Mouse (Mus musculus) ES-Bruce4 (cell line): ENCODE data around the gene Ppip5k2. TPM values are rescaled to one million over a fixed set of nuclear protein-coding genes. Genes with fewer than 3 reads are reported as not detected.

Experiments used
- H3K27ac ChIP-seq: 2 replicates; pipeline ENCODE4 v1.5.1; 2012; ENCODE audit warnings: low read length, inconsistent platforms; ENCODE audit not compliant: insufficient read depth
- H3K27me3 ChIP-seq: 2 replicates; pipeline ENCODE4 v1.6.1; 2012; ENCODE audit warnings: mild to moderate bottlenecking, low read length, inconsistent platforms; ENCODE audit not compliant: control insufficient read depth, poor library complexity, insufficient read depth, severe bottlenecking
- H3K36me3 ChIP-seq: 2 replicates; pipeline ENCODE4 v1.6.1; 2012; ENCODE audit warnings: inconsistent platforms, mild to moderate bottlenecking, low read length, moderate library complexity; ENCODE audit not compliant: control insufficient read depth, poor library complexity, insufficient read depth, severe bottlenecking
- H3K4me1 ChIP-seq: one replicate; pipeline ENCODE4 v1.8.1; 2011; ENCODE audit warnings: low read length; ENCODE audit not compliant: control insufficient read depth, insufficient read depth
- H3K4me3 ChIP-seq: 2 replicates; pipeline ENCODE4 v1.5.1; 2011; ENCODE audit warnings: low read depth, mild to moderate bottlenecking, low read length
- H3K9ac ChIP-seq: 2 replicates; pipeline ENCODE4 v1.6.1; 2012; ENCODE audit warnings: low read depth, mild to moderate bottlenecking, inconsistent platforms; ENCODE audit not compliant: poor library complexity, severe bottlenecking
- H3K9me3 ChIP-seq: replicated peaks from 2 replicates; pipeline ENCODE4 v1.6.1; 2012; ENCODE audit warnings: mild to moderate bottlenecking, low read length, inconsistent platforms; ENCODE audit not compliant: control insufficient read depth, poor library complexity, insufficient read depth, severe bottlenecking
- CTCF ChIP-seq: IDR thresholded peaks from one replicate; pipeline ENCODE4 v1.8.1; 2011; ENCODE audit warnings: low read depth, low read length
- EP300 ChIP-seq: IDR thresholded peaks from 2 replicates; pipeline ENCODE4 v1.6.1; 2011; ENCODE audit warnings: low read depth, low read length; ENCODE audit not compliant: insufficient read depth
- POLR2A ChIP-seq: IDR thresholded peaks from one replicate; pipeline ENCODE4 v1.8.1; 2011; ENCODE audit warnings: low read length; ENCODE audit not compliant: insufficient read depth
- polyA plus RNA-seq: library from polyadenylated mRNA; stranded (reverse); fragments of >200 nt; gene quantifications from 2 replicates; pipeline ENCODE4 v1.2.4, GENCODE M21; 2011; ENCODE audit warnings: low read depth; ENCODE audit not compliant: missing spikeins, insufficient read depth, insufficient read length

Gene Ppip5k2
- polyA plus RNA-seq, 1 experiment: 48.5 TPM

DNA sequence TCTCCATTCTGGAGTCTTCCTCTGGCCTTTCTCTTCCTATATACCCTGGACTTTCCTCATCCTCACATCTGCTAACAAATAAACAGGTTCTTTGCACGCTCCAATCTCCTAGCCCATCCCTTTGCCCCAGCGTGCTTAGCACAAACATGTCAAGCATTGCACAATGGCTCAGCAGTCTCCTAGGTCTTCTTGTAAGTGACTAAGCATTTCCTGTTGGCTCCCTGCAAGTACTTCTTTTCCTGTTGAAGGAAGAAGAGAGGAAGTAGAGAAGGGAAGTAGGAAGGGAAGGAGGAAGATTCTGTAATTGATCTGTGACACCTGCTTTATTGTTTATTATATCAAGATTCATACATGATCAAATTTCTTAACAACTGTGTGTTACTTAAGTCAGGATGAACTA is 97.4 kb downstream of the Ppip5k2 start:
- no peak for TF ChIP-seq CTCF
- no peak for TF ChIP-seq EP300
- TF ChIP-seq POLR2A: no peak
- H3K9ac ChIP-seq: no peak overlapping the region
- no peaks in the 10 kb centered on the region for H3K27me3 ChIP-seq
- H3K36me3 ChIP-seq: no peaks in the 10 kb centered on the region
- H3K9me3 ChIP-seq: no peaks in the 10 kb centered on the region
- H3K4me1 ChIP-seq: no peaks in the 10 kb centered on the region
- no peak overlapping the region for H3K27ac ChIP-seq
- no peak overlapping the region for H3K4me3 ChIP-seq

DNA sequence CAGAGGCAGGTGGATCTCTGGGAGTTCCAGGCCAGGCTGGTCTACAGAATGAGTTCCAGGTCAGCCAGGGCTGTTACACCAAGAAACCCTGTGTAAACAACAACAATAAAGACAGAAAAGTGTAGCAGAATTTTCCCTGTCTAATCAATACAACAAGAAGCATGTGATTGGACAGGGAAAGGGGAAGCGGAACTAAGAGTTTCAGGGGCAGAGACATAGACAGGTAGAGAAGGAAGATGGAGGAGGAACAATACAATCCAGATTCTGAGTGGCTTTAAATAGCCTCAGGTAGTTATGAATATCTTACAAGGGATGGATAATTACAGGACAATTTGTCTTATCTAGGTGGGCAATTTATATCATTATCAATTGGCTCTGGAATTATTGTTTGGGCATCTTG is 102.9 kb downstream of the Ppip5k2 start:
- TF ChIP-seq POLR2A (no peak), CTCF (no peak), EP300 (no peak)
- H3K27ac ChIP-seq: no peak overlapping the region
- H3K36me3 ChIP-seq: no peaks in the 10 kb centered on the region
- H3K9me3 ChIP-seq: no peaks in the 10 kb centered on the region
- H3K4me3 ChIP-seq: no peak overlapping the region
- H3K4me1 ChIP-seq: no peaks in the 10 kb centered on the region
- H3K27me3 ChIP-seq: no peaks in the 10 kb centered on the region; the same call in 1 of the 2 replicates
- H3K9ac ChIP-seq: no peak overlapping the region

DNA sequence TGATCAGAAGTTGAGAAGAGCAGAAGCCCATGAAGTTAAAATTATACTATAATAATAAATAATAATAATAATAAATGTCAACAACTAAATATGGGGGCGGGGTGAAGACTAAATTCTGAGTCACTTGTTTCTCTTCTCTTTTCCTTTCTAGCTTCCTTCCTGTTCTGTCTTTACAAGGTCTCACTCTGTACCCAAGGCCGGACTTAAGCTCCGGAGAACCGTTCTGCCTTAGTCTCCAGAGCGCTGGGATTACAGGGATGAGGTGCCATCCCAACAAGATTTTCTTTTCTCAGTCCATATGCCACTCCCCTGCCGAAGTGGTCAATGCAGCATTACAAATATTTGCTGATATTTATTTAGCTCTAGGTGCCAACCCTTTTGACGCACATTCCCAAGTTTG is 107.9 kb downstream of the Ppip5k2 start:
- H3K27me3 ChIP-seq: no peaks in the 10 kb centered on the region; the same call in none of the 2 replicates

GRCm38 (mm10) chr1:97661406-97662241 is 108.6 kb downstream of the Ppip5k2 start, which contains the start of gene D1Ertd622e:
D1Ertd622e (minus strand) TSS chr1:97662074.
- H3K27ac ChIP-seq: no peak within 1 kb of the TSS
- H3K9ac ChIP-seq: peak within 1 kb of the TSS; percentile 49
- H3K9me3 ChIP-seq: no peaks in the 10 kb centered on the region
- peak within 1 kb of the TSS; percentile 53 for H3K4me3 ChIP-seq
- TF ChIP-seq EP300 (no peak), POLR2A (no peak), CTCF (no peak)
- H3K36me3 ChIP-seq: no peaks in the 10 kb centered on the region
- H3K27me3 ChIP-seq: no peaks in the 10 kb centered on the region; the same call in none of the 2 replicates
- no peaks in the 10 kb centered on the region for H3K4me1 ChIP-seq

More for the DNA sequence above, 107.9 kb downstream of the Ppip5k2 start:
- Histone ChIP-seq H3K9me3 (no peaks in the 10 kb centered on the region), H3K36me3 (no peaks in the 10 kb centered on the region), H3K27ac (no peak overlapping the region), H3K9ac (peak overlapping the region; percentile 49), H3K4me1 (no peaks in the 10 kb centered on the region), H3K4me3 (peak overlapping the region; percentile 53)
- no peak for TF ChIP-seq CTCF
- TF ChIP-seq POLR2A: no peak
- TF ChIP-seq EP300: no peak

DNA sequence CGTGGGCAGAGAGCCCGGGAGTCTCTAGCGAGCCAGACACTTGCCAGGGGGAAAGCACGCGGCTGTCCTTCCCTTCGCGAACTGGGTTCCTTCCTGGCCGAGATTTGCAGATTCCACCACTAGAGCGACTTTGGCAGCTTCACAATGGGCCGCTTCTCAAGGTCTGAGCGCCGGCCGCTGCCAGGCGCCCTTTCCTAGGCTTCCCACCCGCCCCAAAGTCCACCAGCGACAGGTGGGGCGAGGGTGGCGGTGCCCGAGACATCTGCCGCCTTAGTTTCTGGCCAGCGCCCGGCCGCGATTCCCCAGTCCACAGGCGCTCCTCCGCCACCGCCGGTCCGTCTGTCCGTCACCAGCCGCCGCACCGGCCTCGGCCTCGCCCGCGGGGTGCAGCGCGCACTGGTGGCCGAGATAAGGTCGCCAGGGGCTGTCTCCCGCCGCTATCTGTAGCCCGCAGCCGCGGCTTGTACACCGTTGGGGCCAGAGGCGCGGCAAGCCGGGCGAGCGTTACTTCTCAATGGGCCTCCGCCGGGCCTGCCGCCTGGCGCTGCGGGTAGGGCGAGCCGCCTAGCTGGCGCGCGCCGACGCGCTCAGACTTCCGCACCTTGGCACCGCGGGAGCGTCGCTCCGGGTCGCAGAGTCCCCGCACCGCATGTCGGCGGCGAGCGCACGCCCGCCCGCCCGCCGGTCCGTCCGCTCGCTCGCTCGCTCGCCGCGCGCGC is 109.4 kb downstream of the Ppip5k2 start:
- Histone ChIP-seq H3K4me3 (peak overlapping the region; percentile 53), H3K36me3 (no peaks in the 10 kb centered on the region), H3K4me1 (no peaks in the 10 kb centered on the region), H3K9me3 (no peaks in the 10 kb centered on the region), H3K9ac (peak overlapping the region; percentile 49), H3K27ac (no peak overlapping the region), H3K27me3 (no peaks in the 10 kb centered on the region; the same call in none of the 2 replicates)
- no peak for TF ChIP-seq CTCF
- no peak for TF ChIP-seq EP300

DNA sequence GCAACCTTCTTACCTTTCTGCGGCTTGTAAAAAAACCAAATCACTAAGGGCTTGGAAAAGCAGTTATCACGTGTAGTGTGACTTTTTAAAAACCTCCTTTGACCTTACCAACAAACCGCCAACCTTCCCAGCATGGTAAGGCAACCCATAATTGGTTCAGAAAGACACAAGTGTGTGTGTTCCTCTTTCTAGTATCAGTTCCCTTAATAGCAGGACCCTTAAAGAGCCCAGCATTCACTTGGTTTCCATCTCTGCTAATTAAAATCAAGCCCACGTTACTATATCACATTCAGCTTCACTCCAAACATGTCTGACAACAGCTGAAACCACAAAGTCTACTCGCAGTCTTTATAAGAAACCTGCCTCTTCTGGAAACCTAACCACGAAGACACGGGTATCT is 110.8 kb downstream of the Ppip5k2 start:
- Histone ChIP-seq H3K27me3 (no peaks in the 10 kb centered on the region; the same call in none of the 2 replicates), H3K4me3 (no peak overlapping the region), H3K4me1 (no peaks in the 10 kb centered on the region)

More for the DNA sequence above, 110.8 kb downstream of the Ppip5k2 start:
- H3K36me3 ChIP-seq: no peaks in the 10 kb centered on the region
- no peaks in the 10 kb centered on the region for H3K9me3 ChIP-seq
- no peak for TF ChIP-seq EP300
- no peak for TF ChIP-seq CTCF
- TF ChIP-seq POLR2A: no peak
- no peak overlapping the region for H3K27ac ChIP-seq
- no peak overlapping the region for H3K9ac ChIP-seq
